Mouse (Mus musculus) lung, postnatal 4 days (tissue): ENCODE results near the gene Ryr1.
"Not testable (repeated sequence)": the region's sequence is repeated elsewhere in the genome, so short reads cannot be mapped to it uniquely, and the experiment has no call there.

Experiments
- DNase-seq, 2 experiments: peaks; one replicate each; pipeline ENCODE4 v3.0.0; 2021

Ryr1 gene

GRCm38 (mm10) chr7:29144006-29144405 is 19.0 kb upstream of the Ryr1 start:
- DNase-seq = no peak

- DNase-seq = no peak
Measured at GRCm38 (mm10) chr7:29141416-29141815, 16.4 kb upstream of the Ryr1 start.

- DNase-seq = not testable (repeated sequence)
Measured at GRCm38 (mm10) chr7:29139237-29139636, 14.3 kb upstream of the Ryr1 start.

- DNase-seq = no peak
Measured at GRCm38 (mm10) chr7:29137429-29137828, 12.4 kb upstream of the Ryr1 start.

- peak; percentile 60 to 63 for DNase-seq
Measured at GRCm38 (mm10) chr7:29134693-29135386, 9.9 kb upstream of the Ryr1 start, which contains the start of gene Rasgrp4. TSS of gene Rasgrp4 (plus strand) at chr7:29134851.

GRCm38 (mm10) chr7:29134230-29134629 is 9.3 kb upstream of the Ryr1 start:
- no peak for DNase-seq

- peak in 1 of 2 experiments; percentile 24 for DNase-seq
Measured at GRCm38 (mm10) chr7:29128725-29129124, 3.7 kb upstream of the Ryr1 start.

GRCm38 (mm10) chr7:29126173-29126915 is 1.4 kb upstream of the Ryr1 start:
- DNase-seq = peak; percentile 52 to 80

GRCm38 (mm10) chr7:29123531-29124358 is 1.2 kb downstream of the Ryr1 start:
- DNase-seq = no peak

- DNase-seq = no peak
Measured at GRCm38 (mm10) chr7:29122821-29123220, 2.2 kb downstream of the Ryr1 start.

DNA sequence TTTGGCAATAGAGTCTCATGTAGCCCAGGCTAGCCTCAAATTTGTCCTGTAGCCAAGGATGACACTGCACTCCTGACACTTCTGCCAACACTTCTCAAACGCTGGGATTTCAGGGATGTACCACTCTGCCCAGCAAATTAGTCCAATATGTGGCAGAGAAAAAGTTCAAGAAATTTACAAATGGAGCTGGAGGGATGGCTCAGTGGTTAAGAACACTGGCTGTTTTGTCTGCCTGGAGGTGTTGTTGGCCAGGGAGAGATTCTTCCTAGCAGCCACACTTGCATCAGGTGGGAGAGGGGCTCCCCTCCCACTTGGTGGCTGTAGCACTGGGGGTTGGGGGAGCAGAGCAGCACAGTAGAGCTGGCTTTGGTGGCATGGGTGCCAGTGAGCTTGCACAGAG is 5.5 kb downstream of the Ryr1 start:
- DNase-seq = no peak

DNA sequence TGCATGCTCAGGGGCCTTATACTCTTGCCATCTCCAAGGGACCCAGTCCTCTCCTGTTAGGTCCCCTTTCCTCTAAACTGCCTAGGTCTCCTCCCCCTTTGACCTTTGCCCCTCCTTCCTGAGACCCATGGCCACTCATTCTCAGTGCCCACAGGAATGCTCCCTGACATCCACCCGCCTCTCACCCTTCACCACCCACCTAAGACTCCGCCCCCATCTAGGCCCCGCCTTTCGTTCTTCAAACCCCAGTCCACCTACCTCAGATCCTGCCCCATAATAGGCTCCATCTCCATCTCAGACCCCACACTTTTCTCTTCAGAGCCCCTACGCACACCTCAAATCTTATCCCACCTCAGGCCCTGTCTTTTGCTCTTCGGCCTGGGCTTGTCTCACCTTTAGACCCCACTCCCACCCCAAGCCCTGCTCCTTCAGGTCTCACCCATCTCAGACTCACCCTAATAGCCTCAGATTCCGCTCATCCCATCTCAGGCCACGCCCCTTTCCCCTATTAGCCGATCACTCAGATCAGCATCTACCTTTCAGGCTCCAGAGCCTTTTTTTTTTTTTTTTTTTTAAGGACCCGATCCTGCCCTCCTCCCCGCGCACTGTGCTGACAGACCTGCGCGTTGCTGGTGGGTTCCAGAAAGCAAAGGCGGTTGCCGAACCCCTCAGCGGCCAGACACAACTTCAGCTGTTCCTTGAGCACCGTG is 6.7 kb downstream of the Ryr1 start:
- no peak for DNase-seq

- peak; percentile 70 to 80 for DNase-seq
Measured at GRCm38 (mm10) chr7:29108992-29109955, 15.7 kb downstream of the Ryr1 start.

DNA sequence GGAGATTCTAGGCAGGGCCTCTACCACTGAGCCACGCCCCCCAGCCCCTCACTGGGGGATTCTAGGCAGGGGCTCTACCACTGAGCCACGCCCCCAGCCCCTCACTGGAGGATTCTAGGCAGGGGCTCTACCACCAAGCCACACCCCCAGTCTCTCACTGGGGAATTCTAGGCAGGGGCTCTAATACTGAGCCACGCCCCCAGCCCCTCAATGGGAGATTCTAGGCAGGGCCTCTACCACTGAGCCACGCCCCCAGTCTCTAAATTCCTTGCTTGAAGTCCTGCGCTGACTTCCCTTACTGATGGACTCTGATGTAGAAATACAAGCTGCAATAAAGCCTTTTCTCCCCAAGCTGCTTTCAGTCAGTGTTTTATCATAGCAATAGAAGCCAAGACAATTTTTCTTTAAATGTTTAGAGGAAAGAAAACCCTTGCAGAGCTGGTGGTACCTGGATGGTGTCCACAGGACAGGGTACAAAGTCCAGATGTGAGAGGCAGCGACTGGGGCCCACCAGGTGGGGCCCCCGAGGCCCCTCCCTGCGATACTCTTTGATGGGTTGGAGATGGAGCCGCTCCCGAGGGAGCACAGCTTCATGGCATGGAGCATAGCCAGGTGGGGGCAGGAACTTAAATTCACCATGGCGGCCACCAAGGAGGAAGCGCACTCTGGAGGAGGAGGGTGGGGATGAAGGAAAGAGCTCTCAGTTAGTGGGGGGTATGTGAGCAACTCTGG is 23.5 kb downstream of the Ryr1 start:
- no peak for DNase-seq

- DNase-seq = no peak
Measured at GRCm38 (mm10) chr7:29097131-29097530, 27.8 kb downstream of the Ryr1 start.

- DNase-seq = no peak
Measured at GRCm38 (mm10) chr7:29088817-29089216, 36.2 kb downstream of the Ryr1 start.

DNA sequence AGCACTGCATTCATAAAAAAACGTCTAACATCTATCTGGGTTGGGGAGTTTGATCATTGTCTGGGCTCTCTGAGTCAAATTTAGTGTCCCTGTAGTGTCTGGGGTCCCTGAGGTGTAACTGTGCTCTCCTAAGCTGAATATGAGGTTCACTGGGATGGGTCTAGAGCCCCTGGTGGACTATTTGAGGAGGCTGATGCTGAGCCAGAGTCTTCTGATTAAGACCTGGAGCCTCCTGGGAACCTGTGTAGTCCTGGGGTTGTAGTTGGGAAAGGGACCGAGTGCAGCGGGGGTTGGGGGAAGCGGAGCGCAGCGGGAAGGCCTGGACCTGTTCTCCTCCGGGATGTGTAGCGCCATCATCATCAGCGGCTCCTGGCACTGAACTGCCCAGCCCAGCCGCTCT is 38.1 kb downstream of the Ryr1 start:
- DNase-seq = no peak

- DNase-seq = no peak
Measured at GRCm38 (mm10) chr7:29085981-29086380, 39.0 kb downstream of the Ryr1 start.

DNA sequence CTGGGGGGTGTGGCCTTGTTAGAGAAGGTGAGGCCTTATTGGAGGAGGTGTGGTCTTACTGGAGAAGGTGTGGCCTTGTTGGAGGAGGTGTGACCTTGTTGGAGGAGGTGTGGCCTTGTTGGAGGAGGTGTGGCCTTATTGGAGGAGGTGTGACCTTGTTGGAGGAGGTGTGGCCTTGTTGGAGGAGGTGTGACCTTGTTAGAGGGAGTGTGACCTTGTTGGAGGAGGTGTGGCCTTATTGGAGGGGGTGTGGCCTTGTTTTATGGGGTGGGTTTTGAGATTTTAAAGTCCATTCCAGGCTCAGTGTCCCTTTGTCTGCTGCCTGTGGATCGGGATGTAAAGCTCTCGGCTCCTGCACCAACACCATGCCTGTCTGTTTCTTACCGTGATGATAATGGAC is 40.6 kb downstream of the Ryr1 start:
- DNase-seq = no peak

GRCm38 (mm10) chr7:29079419-29079950 is 45.5 kb downstream of the Ryr1 start:
- DNase-seq = no peak

DNA sequence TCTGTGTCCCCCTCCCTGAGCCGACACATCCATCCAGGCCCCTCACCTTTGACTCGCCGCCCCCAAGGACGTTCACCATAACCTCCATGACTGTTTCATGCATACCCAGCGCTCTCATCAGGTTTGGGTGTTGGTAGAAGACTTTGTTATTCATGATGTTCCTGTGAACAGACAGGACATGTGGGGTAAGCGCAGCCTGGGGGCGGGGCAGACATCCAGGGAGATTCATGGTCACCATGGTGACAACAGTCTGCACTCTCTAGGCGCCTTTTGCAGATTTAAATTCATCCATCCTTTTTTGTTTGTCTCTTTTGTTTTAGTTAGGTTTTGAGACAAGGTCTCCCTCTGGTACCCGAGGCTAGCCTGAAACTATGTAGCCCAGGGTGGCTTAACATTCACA is 48.0 kb downstream of the Ryr1 start:
- no peak for DNase-seq
